Mouse (Mus musculus): ENCODE data around the gene Prrx2.

DNA sequence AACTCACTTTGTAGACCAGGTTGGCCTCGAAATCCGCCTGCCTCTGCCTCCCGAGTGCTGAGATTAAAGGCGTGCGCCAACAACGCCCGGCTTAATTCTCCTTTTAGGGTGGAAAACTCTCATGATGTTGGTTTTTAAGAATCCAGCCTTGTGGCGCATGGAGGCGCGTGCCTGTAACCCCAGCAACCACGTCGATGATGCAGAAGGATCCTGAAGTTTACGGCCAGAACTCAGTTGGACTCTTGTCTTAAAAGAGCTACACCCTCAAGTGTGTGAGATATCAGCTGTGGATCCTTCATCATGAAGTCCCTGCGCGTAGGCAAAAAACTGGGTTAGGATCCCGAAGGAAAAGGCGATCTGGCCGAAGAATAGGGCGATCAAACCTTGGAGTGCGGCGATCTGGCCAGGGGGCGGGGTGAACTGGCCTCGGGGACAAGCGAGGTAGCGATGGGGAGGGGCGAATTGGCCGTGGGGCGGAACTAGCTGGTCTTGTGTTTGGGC lies 27.6 kb upstream of the Prrx2 start:
- TF ChIP-seq CTCF (IDR thresholded peaks at IDR 0.05) (no peak), EP300 (IDR thresholded peaks at IDR 0.05) (no peak)

All from lung, postnatal 0 days (tissue).